8 mouse cellular contexts compared by ENCODE assay signal in the genomic region with DNA sequence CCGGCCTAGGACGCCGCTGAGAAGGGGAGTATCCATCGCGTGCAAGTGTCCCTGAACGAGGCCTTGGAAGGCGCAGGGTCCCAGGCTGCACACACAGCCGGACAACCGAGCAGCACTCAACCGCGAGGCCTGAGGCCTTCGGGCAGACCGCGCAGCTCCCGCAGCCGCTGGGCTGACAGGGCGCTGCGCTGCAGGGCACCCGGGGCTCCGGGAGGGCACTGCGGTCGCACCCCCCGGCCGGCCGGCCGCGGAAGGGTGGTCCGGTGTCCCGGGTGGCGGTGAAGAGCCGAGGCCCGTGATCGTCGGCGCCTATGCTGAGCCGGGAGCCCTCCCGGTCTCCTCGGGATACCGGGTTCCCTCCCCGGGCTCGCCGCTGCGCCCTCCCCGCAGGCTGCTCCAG. TPM values are rescaled to one million over a fixed set of nuclear protein-coding genes. Genes with fewer than 3 reads are reported as not detected.
A peak's percentile ranks its signal among the peaks of the same experiment; 100 is the strongest.
DNase-seq lines count a peak whose midpoint lies in the region; ATAC-seq lines count a peak whose summit lies in the region.

No protein-coding gene starts in this region.

- ATAC-seq in hindbrain, embryonic 11.5 days (ENCODE audit: low FRiP score): peak; percentile 77

- 0% methylated on average over 30 of the region's 44 CpGs for WGBS in hindbrain, embryonic 11.5 days

- intact Hi-C loops in gastrocnemius, postnatal 14 days (cut with DNase I; ENCODE audit: low total_unique reads): no loop called here

- no peaks in the 10 kb centered on the region for H3K36me3 ChIP-seq in hindbrain, embryonic 11.5 days (ENCODE audit: control insufficient read depth, insufficient read depth, low read length)

- H3K4me2 ChIP-seq in hindbrain, embryonic 11.5 days (replicated peaks; ENCODE audit: low read depth, low read length): peak overlapping the region; percentile 66

- peak; percentile 33 for DNase-seq in gastrocnemius, postnatal 14 days
- DNase-seq in gastrocnemius, postnatal 25 days: no peak
- DNase-seq in urinary bladder, postnatal 14 days (ENCODE audit: low spot score): peak; percentile 34
- no peak for DNase-seq in urinary bladder, adult 2 months (ENCODE audit: low spot score)
- peak; percentile 62 for DNase-seq in hindbrain, embryonic 11.5 days (ENCODE audit: low spot score)
- DNase-seq in lung, postnatal 10 days: peak; percentile 37
- DNase-seq in cerebellum, adult 8-10 months: no peak
- no peak for DNase-seq in adrenal gland, adult 2 months

- no peak overlapping the region for H3K27ac ChIP-seq in hindbrain, embryonic 11.5 days (ENCODE audit: low read depth, low read length)

- peak overlapping the region; percentile 98 for H3K4me3 ChIP-seq in hindbrain, embryonic 11.5 days (ENCODE audit: low read depth, low read length)

- H3K27me3 ChIP-seq in hindbrain, embryonic 11.5 days (ENCODE audit: control insufficient read depth, insufficient read depth, low read length): peaks cover 14% of the 10 kb centered on the region

- H3K4me1 ChIP-seq in hindbrain, embryonic 11.5 days (replicated peaks; ENCODE audit: control insufficient read depth, insufficient read depth, low read length): peaks cover 4% of the 10 kb centered on the region

- peak overlapping the region; percentile 92 for H3K9ac ChIP-seq in hindbrain, embryonic 11.5 days (ENCODE audit: low read depth, low read length)

- H3K9me3 ChIP-seq in hindbrain, embryonic 11.5 days (ENCODE audit: control insufficient read depth, low read length): no peaks in the 10 kb centered on the region

RNA-seq across cellular contexts. Expression of a gene that starts 0.5 kb away (rescaled TPM):
- not detected for total RNA-seq in gastrocnemius, postnatal 14 days (2021)
- not detected for total RNA-seq in gastrocnemius, postnatal 25 days (2021)
- not detected in 2 replicates for polyA plus RNA-seq in urinary bladder, adult 2 months (2012; rRNA removed)
- not detected in 2 replicates for polyA plus RNA-seq in hindbrain, embryonic 11.5 days (2014; fragmentation: Nextera tagmentation; extraction: Ambion mirVana)
- total RNA-seq in adrenal gland, adult 2 months (2021): not detected
- 0.06 and 0.19 TPM in 2 replicates for polyA plus RNA-seq in adrenal gland, adult 2 months (2012; rRNA removed)

RNA-seq across cellular contexts. Expression of a gene that starts 2.4 kb away (rescaled TPM):
- 10 to 100 TPM; 32.3 to 34.8 TPM for total RNA-seq in gastrocnemius, postnatal 14 days (2021)
- total RNA-seq in gastrocnemius, postnatal 25 days (2021): 10 to 100 TPM; 36.7 to 41.9 TPM
- 19.3 and 21.5 TPM in 2 replicates for polyA plus RNA-seq in urinary bladder, adult 2 months (2012; rRNA removed)
- polyA plus RNA-seq in hindbrain, embryonic 11.5 days (2014; fragmentation: Nextera tagmentation; extraction: Ambion mirVana): 19.1 and 24.1 TPM in 2 replicates
- 100 to 1,000 TPM; 116 to 132 TPM for total RNA-seq in adrenal gland, adult 2 months (2021)
- polyA plus RNA-seq in adrenal gland, adult 2 months (2012; rRNA removed): 55.2 and 65.0 TPM in 2 replicates

RNA-seq across cellular contexts. Expression of a gene that starts 46.3 kb away (rescaled TPM):
- total RNA-seq in gastrocnemius, postnatal 14 days (2021): 10 to 100 TPM in 1 of 2 experiments, 1 to 10 TPM in 1; 9.2 to 10.5 TPM
- 1 to 10 TPM; 9.1 to 9.9 TPM for total RNA-seq in gastrocnemius, postnatal 25 days (2021)
- 46.8 and 50.4 TPM in 2 replicates for polyA plus RNA-seq in urinary bladder, adult 2 months (2012; rRNA removed)
- polyA plus RNA-seq in hindbrain, embryonic 11.5 days (2014; fragmentation: Nextera tagmentation; extraction: Ambion mirVana): 39.0 and 48.6 TPM in 2 replicates
- total RNA-seq in adrenal gland, adult 2 months (2021): 100 to 1,000 TPM; 172 to 181 TPM
- 118 and 132 TPM in 2 replicates for polyA plus RNA-seq in adrenal gland, adult 2 months (2012; rRNA removed)

RNA-seq across cellular contexts. Expression of a gene that starts 58.1 kb away (rescaled TPM):
- total RNA-seq in gastrocnemius, postnatal 14 days (2021): not detected
- not detected for total RNA-seq in gastrocnemius, postnatal 25 days (2021)
- polyA plus RNA-seq in urinary bladder, adult 2 months (2012; rRNA removed): not detected in 2 replicates
- not detected in 2 replicates for polyA plus RNA-seq in hindbrain, embryonic 11.5 days (2014; fragmentation: Nextera tagmentation; extraction: Ambion mirVana)
- total RNA-seq in adrenal gland, adult 2 months (2021): under 1 TPM in 1 of 2 experiments, not detected in 1; 0.69 TPM
- 0.28 TPM in 1 of 2 replicates, not detected in the other for polyA plus RNA-seq in adrenal gland, adult 2 months (2012; rRNA removed)

Comparison
In these comparisons a context has a peak if more than half of its experiments do, and no peak if none do; other contexts are left out.
1. DNase-seq: peak in gastrocnemius, postnatal 14 days (single experiment), urinary bladder, postnatal 14 days (single experiment), hindbrain, embryonic 11.5 days (single experiment) and lung, postnatal 10 days (single experiment); none in gastrocnemius, postnatal 25 days (single experiment), urinary bladder, adult 2 months (single experiment), cerebellum, adult 8-10 months (single experiment) and adrenal gland, adult 2 months (single experiment).
2. RNA of a gene that starts 46.3 kb away (total RNA-seq): 172 to 181 TPM in adrenal gland, adult 2 months; 9.2 to 10.5 TPM in gastrocnemius, postnatal 14 days and 9.1 to 9.9 TPM in gastrocnemius, postnatal 25 days; every median in the first group is over 10 times any median in the second.